Mouse (Mus musculus) stomach, postnatal 0 days (tissue): Measurements from ENCODE around the gene Fpr1.

Experiments used
- CTCF ChIP-seq: IDR thresholded peaks from 2 replicates; pipeline ENCODE4 v1.5.1; 2016; ENCODE audit warnings: antibody characterized with exemption, low read depth, mild to moderate bottlenecking, moderate library complexity
- EP300 ChIP-seq: optimal IDR thresholded peaks from 2 replicates; pipeline ENCODE3; 2016; ENCODE audit warnings: antibody characterized with exemption

- TF ChIP-seq CTCF = no peak
- TF ChIP-seq EP300 = no peak
These were observed 18.6 kb downstream of the Fpr1 start for GRCm38 (mm10) chr17:17865168-17865567.
